Mouse (Mus musculus) embryonic fibroblast, embryonic 13.5 days (primary cell): Measurements from ENCODE around the gene Ank.

Experiments
- CTCF ChIP-seq: IDR thresholded peaks from 2 replicates; pipeline ENCODE4 v1.5.1; 2011; ENCODE audit warnings: mild to moderate bottlenecking, control low read depth, low read length, moderate library complexity, borderline replicate concordance; ENCODE audit not compliant: insufficient read depth
- POLR2A ChIP-seq: IDR thresholded peaks from 2 replicates; pipeline ENCODE4 v1.6.1; 2011; ENCODE audit warnings: low read depth, mild to moderate bottlenecking, control low read depth, low read length, moderate library complexity

DNA sequence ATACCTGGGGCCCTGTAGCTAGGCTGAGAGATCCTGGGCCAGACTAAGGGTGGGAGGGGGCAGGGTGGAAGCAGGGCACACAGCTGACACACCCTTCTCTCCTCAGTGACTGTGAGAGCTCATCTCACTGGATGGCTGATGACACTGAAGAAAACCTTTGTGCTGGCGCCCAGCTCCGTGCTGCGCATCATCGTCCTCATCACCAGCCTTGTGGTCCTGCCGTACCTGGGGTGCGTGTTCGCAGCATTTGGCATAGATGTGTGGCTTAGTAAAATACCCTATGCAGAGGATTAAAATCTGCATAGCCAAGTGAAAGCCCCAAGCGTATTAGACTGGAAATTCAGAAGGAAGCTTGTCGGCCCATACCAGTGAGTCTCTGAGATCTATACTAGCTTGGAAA lies 124.3 kb downstream of the Ank start:
- TF ChIP-seq CTCF (no peak), POLR2A (no peak)
